Mouse (Mus musculus) heart, postnatal 14 days (tissue): ENCODE measurements around the gene Wee2. TPM values are rescaled to one million over a fixed set of nuclear protein-coding genes. Genes with fewer than 3 reads are reported as not detected.
A peak's percentile ranks its signal among the peaks of the same experiment; 100 is the strongest.

Experiments used
- DNase-seq, 2 experiments: peaks; one replicate each; pipeline ENCODE4 v3.0.0; 2021 to 2022
- intact Hi-C: fragments of 180-260 bp; cut with DNase I; formaldehyde crosslinking; loops from one replicate; pipeline ENCODE4 v1.15.1; 2025
- long read RNA-seq, 2 experiments: library from polyadenylated mRNA; stranded (forward); transcript quantifications; one replicate each; pipeline ENCODE4 v2.0.0; 2021
- total RNA-seq, 2 experiments: library from RNA; stranded (reverse); gene quantifications; 2 replicates each; pipeline ENCODE4 v1.2.3; 2021

Gene Wee2
- not detected for total RNA-seq
- long read RNA-seq, experiment 1 = 0 reads
- long read RNA-seq, experiment 2 = 0 reads

- no peak for DNase-seq
- intact Hi-C loops = loop anchor here (5.0 kb wide), 1 partner anchor 33 kb away; the partner anchor contains the start of gene Ssbp1
Measured at GRCm38 (mm10) chr6:40438936-40439335, at the start of gene Wee2. Gene Wee2 (plus strand): TSS chr6:40439088.

DNA sequence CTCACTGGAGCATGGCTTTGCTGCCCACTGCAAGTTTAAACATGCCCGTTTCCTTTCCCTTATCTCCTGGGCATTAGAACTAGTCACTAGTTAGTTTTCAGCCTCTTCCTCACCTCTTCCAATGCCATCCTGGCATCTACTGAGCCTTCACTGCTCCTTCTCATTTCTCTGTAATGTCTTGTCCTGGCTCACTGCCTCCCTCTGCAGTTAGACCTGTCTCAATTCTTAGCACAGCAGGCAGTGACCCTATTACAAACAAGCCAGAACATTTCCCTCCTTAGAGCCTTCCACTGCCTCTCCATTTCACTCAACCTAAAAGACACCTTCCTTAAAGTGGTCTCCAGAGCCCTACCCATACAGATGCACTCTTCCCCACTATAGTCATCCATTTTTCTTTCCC is 47.9 kb upstream of the Wee2 start:
- intact Hi-C loops = no loop called here
- DNase-seq = no peak

DNA sequence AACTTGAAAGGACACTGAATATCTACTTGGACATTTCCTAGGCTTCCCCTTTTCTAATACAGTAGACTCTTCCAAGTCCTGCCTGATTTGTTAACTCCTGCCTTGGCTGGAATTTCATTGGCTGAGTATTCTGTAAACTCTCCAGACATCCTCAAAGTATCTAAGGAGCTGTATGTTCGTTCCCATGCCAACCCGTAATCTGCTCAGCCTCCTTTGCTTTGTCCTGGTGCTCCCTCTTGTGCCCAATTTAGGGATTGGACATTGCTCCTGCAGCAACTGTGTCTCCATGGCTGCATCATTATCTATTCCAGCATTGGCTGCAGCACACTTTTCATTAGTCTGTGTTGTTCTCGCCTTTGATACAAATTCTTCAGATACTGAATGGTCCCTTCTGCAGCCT is 45.7 kb upstream of the Wee2 start:
- intact Hi-C loops = loop anchor here (2.0 kb wide), 1 partner anchor 156 kb away; no protein-coding TSS in a partner anchor

DNA sequence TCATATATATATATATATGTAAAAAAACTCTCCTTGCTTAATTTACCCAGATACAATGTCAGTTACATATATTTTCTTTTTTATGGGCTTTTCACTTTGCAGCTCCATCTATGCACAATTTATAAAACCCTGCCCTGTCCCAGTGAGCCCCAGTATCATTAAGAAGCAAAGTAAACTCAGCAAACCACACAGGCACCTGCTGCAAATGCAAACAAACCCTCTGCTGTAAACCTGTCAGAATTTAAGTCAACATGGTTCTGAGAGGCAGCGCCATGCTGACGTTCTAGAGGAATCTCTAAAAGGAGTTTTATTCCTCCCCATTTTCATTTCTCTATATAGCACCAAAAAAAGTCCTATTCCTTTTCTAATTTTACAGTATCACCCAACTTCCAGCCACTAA is 36.9 kb upstream of the Wee2 start:
- DNase-seq = no peak
- intact Hi-C loops = no loop called here

More for the DNA sequence above, 45.7 kb upstream of the Wee2 start:
- DNase-seq = peak; percentile 51 to 65

DNA sequence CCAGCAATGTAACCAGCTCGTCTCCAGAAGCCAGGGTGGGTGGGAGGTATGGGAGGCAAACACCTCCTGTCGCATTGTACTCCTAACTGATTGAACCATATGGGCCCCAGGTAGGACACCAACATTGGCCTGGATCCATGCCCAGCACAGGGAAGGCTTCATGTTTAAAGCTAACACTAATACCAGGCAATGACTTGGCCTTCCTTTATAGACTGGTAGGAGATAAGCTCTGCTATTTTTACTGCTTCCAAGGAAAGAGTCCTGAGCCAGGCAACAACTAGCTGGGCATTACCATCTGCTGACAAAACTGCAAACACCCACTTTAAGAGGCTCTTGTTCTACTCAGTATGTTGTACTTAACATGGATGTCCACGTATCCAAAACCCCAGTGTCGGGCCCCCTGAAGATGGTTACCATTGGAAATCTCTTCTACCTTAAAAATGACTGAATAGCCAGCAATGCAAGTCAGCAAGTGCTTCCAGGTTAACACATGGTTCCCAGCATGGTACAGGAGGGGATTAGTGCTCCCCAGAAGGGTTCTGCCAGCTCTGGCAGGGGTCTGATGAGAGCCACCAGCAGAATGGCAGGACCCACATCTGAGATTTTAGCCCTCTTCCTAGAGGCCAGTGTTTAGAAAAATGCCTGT is 35.1 kb upstream of the Wee2 start:
- no peak for DNase-seq
- intact Hi-C loops = no loop called here

GRCm38 (mm10) chr6:40411085-40411484 is 27.8 kb upstream of the Wee2 start:
- intact Hi-C loops = no loop called here
- no peak for DNase-seq

DNA sequence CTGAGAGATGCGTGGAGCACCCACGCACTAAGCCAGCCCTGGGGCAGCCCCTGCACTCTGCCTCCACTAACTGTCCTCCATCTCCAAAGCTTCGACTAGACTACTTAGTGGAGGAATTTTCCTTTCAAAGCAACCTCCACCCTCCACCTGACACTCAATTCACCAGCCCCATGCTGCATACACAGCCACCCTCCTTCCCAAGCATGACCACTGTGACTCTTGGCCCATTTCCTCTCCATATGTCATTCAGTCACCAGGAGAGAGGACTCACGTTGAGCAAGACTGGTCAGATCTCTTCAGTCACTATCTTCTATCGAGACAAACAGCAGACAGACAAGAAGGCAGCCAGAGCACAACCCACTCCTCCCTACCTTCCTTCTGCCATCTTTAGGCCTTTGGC is 25.8 kb upstream of the Wee2 start:
- intact Hi-C loops = no loop called here
- no peak for DNase-seq

DNA sequence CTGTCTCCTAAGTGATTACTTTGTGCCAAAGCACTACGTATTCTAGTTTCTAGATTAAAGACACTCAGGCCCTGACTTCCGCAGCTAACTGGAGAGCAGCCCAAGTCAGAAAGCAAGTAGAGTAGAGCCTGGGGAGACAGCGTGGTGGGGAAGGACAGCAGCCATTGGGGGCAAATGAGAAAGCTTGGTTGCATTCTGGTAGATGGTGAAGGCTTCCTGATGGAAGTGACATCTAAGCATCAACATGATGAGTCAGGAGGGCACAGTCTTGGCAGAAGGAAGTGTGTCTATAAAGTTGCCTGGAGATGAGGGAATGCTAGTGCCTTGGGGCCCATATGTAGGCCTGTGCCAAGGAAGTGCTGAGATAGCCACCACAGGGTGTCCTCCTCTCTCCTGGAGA is 25.3 kb upstream of the Wee2 start:
- intact Hi-C loops = no loop called here
- DNase-seq = no peak

DNA sequence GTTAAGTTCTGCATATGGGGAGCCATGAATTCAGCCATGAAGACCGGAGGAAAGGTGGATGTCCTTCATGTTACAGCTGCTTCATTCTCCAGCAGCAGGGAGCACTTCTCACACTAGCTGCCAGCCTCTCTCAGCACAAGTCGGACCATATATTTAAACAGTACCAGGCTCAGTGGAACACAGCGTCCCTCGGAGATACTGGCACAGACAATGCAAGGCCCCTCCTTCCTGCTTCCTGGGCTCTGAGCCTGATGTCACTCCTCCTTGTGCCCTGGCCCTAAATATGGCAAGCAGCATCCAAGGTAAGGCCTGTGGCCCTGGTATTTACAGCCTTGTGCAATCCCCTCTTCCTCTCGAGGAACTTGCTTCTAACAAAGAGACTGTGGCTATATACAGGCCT is 23.1 kb upstream of the Wee2 start:
- no peak for DNase-seq
- intact Hi-C loops = no loop called here

DNA sequence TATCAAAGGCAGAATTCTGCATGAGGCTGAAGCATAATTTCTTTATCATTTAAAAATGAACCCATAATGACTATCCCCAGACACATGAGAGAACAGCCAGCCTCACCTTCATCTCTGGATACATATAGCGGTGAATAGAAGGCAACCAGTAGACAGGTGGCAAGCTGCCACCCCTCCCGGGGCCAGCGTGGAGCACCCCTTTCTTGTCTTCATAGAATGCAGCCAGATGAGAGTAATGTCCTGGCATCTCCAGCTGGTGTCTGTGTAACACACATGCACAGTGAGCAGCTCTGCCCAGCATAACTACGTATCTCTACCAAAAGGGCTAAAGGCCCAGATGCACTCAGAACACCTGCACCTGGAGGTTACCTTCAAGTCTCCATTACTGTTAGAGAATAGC is 20.5 kb upstream of the Wee2 start:
- intact Hi-C loops = no loop called here
- no peak for DNase-seq

DNA sequence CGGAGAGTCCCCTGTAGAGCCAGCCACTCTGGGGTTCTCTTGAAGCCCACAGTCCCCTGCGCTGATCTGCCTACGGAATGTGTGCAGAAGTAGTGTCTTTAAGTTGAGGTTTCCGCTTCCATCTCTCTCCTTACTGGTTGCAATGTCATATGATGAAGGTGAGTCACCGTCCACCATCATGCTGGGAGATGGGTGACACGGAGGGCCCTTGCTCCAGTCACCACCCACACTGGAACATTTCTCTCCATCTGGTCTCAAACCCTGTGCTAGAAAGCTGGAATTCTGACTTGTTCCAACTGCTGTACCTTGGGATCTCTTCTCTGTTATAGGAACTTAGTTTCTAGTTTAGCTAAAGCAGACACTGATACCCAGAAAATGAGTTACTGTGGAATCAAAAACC is 17.8 kb upstream of the Wee2 start:
- intact Hi-C loops = no loop called here
- no peak for DNase-seq

DNA sequence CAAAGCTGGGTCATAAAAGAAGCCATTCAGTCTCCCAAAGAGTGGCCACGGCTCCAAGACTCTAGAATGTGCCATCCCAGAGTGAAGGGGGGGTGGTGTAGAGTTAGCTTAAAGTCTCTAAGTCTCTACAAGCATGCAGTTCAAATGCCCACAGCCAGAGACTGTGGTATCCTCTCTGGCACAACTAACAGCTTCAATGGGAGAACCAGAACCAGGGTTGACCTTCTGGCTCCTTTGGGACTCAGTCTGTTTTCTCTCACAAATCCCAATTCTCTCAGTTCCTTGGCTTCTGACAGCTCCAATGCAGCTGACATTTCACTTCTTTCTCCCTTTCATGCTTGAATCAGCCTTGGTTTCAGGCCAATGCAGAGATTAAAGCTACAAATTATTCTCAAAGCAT is 15.9 kb upstream of the Wee2 start:
- DNase-seq = no peak

DNA sequence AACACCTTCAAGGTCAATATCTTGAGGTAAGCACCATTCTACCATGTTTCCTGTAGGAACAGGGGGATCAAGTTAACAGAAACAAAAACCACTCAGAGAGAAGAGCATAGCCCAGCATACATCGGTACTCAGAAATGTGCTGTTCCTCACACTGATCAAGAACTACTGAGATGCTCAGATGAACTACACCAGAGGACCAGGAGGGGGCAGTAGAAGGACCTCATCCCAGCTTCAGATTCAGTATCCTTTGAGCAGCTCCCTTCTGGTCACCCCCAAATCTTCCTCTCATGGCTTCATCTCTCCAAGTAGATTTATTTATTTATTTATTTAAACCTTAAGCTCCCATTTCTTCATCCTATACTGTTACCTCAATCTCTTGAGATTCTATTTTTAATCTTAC is 15.1 kb upstream of the Wee2 start:
- intact Hi-C loops = no loop called here
- peak; percentile 8 to 38 for DNase-seq

More for the DNA sequence above, 15.9 kb upstream of the Wee2 start:
- intact Hi-C loops = no loop called here

DNA sequence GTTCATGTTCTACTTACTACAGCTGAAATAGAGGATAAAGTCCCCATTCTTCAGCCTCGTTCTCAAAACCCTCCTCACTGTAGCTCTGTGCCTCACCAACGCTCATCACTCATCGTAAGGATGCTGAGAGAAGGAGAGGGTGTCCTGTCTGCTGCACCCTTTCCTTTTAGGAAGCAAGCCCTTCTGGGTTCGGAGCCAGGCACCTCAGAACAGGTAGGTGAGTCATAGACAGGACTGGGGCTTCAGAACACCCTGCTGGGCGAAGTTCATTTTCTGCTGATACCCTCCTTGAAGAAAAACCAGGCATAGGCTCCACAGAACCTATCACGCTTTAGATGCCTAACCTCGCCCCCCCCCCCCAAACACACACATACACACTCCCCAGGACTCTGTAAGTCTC is 11.4 kb upstream of the Wee2 start:
- intact Hi-C loops = no loop called here

GRCm38 (mm10) chr6:40428696-40429095 is 10.2 kb upstream of the Wee2 start:
- DNase-seq = no peak
- intact Hi-C loops = no loop called here

More for the DNA sequence above, 11.4 kb upstream of the Wee2 start:
- no peak for DNase-seq

DNA sequence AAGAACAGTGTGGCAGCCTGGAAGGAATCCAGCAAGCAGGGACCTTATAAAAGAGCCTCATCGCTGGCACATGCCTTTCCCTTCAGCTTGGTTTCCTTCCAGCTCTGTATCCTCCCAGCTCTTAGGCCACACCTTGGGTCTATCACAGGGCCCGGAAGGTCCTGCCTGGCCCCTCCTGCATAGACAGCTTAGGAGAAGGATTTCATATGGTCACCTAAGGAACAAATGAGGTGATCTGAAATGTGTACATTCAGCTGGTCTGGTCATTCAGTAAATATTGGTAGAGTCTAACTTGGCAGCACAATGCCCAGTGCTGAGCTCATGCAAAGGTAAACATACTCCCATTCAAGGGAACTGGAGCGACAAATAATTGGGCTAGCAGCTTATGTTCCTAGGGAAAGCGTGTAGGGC is 9.4 kb upstream of the Wee2 start:
- DNase-seq = no peak
- intact Hi-C loops = no loop called here

GRCm38 (mm10) chr6:40430251-40430650 is 8.6 kb upstream of the Wee2 start:
- no peak for DNase-seq
- intact Hi-C loops = no loop called here

DNA sequence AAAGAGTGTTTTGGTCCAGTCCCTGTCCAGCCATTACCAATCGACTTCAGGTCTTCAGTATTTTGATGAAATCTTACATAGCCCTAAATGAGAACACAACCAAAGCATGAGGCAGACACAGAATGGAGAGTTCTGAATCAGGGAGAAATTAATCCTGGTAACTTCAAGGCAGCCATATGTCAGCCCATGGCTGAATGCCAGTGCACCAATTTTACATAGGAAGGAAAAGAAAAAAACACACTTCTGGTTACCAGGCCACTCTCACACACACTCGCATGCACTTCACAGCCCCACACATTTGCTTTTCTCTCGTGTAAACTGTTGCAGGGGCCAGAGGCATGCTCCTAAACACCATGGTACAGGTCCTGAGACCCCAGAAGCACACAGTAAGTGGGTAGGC is 8.0 kb upstream of the Wee2 start:
- DNase-seq = no peak
- intact Hi-C loops = no loop called here

- intact Hi-C loops = no loop called here
- no peak for DNase-seq
Measured at GRCm38 (mm10) chr6:40431356-40431755, 7.5 kb upstream of the Wee2 start.

DNA sequence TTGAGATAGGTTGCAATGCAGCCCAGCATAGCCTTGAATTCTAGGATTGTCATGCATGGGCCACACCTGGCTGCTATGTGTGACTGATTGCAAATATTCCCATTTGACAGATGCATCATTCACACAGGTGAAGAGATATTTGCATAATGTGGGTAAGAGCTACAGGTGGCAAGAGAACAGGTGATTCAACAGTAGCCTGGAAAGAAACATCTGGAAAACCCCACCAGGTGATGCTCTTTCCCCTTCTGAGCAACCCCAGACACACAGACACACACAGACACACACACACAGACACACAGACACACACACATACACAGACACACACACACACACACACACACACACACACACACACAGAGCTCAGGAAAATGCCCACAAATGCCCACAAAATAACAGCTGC is 7.1 kb upstream of the Wee2 start:
- intact Hi-C loops = no loop called here
- DNase-seq = no peak

- DNase-seq = no peak
- intact Hi-C loops = no loop called here
Measured at GRCm38 (mm10) chr6:40432346-40433275, 6.3 kb upstream of the Wee2 start.

DNA sequence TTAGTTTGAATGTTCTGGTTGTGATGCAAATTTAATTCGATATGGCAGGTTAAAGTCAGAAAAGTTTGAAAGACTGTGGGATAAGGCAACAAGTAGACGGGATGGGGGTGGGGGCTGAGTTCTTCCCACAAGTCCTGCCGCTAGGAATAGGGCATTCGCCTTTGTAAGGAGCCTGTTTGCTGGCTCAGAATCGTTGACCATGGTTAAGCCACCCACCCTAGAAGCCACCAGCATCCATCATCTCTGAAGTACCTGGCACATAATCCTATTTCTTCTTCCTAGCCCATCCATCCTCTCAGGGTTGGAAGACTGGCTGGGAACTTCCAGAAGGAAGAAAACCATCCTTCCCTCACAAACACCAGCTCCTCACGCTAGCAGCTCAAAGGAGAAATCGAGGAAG is 4.2 kb upstream of the Wee2 start:
- no peak for DNase-seq
- intact Hi-C loops = loop anchor here (5.0 kb wide), 1 partner anchor 38 kb away; the partner anchor contains the start of gene Ssbp1
